Mouse (Mus musculus): ENCODE results near the gene Spef1. TPM values are rescaled to one million over a fixed set of nuclear protein-coding genes. Genes with fewer than 3 reads are reported as not detected.

The Spef1 gene
- total and polyA plus RNA-seq, 3 experiments = 0.75 to 5.6 (median 1.4) TPM

GRCm38 (mm10) chr2:131152166-131152730 is 34.8 kb downstream of the Spef1 start:
- DNase-seq (ENCODE audit: low spot score) = no peak
- TF ChIP-seq CTCF (IDR thresholded peaks at IDR 0.05; ENCODE audit: low read depth, low read length) (no peak), POLR2AphosphoS5 (IDR thresholded peaks at IDR 0.05; ENCODE audit: insufficient replicate concordance, low read depth, low read length) (no peak), TAL1 (conservative IDR thresholded peaks at IDR 0.05; ENCODE audit: low read depth, low read length) (0 out of 2 replicates have a peak, but pooled peaks have one; percentile 24), GATA2 (IDR thresholded peaks at IDR 0.05; ENCODE audit: borderline replicate concordance, low read depth, low read length) (no peak), GATA1 (IDR thresholded peaks at IDR 0.05; ENCODE audit: borderline replicate concordance, low read length) (no peak)
- H3K4me3 ChIP-seq (ENCODE audit: low read depth, low read length) = no peak overlapping the region
- no peaks in the 10 kb centered on the region for H3K9me3 ChIP-seq (replicated peaks)
- no peaks in the 10 kb centered on the region for H3K27me3 ChIP-seq (ENCODE audit: insufficient read depth, low read length)
- peak; percentile 54; the same call in 1 of the 2 replicates for ATAC-seq (ENCODE audit: extremely low read depth, insufficient number of reproducible peaks, low FRiP score, poor library complexity, severe bottlenecking)
- H3K4me1 ChIP-seq (ENCODE audit: insufficient read depth, low read depth, low read length) = peaks cover 17% of the 10 kb centered on the region
- H3K36me3 ChIP-seq (replicated peaks) = peaks cover 96% of the 10 kb centered on the region

DNA sequence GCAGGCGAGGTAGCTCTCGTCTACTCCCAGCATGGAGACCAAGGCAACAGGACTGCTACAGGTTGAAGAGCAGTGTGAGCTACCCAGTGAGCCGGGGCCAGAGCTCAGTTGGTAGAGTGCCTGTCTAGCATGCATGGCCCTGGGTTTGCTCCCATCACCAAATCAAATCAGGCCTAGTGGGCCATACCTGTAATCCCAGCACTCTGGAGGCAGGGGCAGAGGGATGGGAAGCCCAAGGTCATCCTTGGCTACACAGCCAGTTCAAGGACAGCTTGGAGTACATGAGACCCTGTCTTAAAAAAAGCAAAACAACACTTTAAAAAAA is 37.9 kb downstream of the Spef1 start:
- no peak for DNase-seq (ENCODE audit: low spot score)
- no peak overlapping the region for H3K4me3 ChIP-seq (ENCODE audit: low read depth, low read length)
- no peaks in the 10 kb centered on the region for H3K27me3 ChIP-seq (ENCODE audit: insufficient read depth, low read length)
- H3K36me3 ChIP-seq (replicated peaks) = peaks cover 98% of the 10 kb centered on the region
- ATAC-seq (ENCODE audit: extremely low read depth, insufficient number of reproducible peaks, low FRiP score, poor library complexity, severe bottlenecking) = no peak
- TF ChIP-seq GATA2 (IDR thresholded peaks at IDR 0.05; ENCODE audit: borderline replicate concordance, low read depth, low read length) (no peak), CTCF (IDR thresholded peaks at IDR 0.05; ENCODE audit: low read depth, low read length) (no peak), GATA1 (IDR thresholded peaks at IDR 0.05; ENCODE audit: borderline replicate concordance, low read length) (no peak), POLR2AphosphoS5 (IDR thresholded peaks at IDR 0.05; ENCODE audit: insufficient replicate concordance, low read depth, low read length) (no peak), TAL1 (conservative IDR thresholded peaks at IDR 0.05; ENCODE audit: low read depth, low read length) (no peak)
- H3K4me1 ChIP-seq (ENCODE audit: insufficient read depth, low read depth, low read length) = peaks cover 18% of the 10 kb centered on the region
- peaks cover 5% of the 10 kb centered on the region; the same call in 1 of the 2 replicates for H3K9me3 ChIP-seq (replicated peaks)

GRCm38 (mm10) chr2:131148353-131149253 is 38.5 kb downstream of the Spef1 start:
- Histone ChIP-seq H3K4me3 (ENCODE audit: low read depth, low read length) (no peak overlapping the region), H3K36me3 (replicated peaks) (peaks cover 96% of the 10 kb centered on the region), H3K4me1 (ENCODE audit: insufficient read depth, low read depth, low read length) (peaks cover 18% of the 10 kb centered on the region), H3K9me3 (replicated peaks) (peaks cover 5% of the 10 kb centered on the region; the same call in 1 of the 2 replicates), H3K27me3 (ENCODE audit: insufficient read depth, low read length) (no peaks in the 10 kb centered on the region)
- TF ChIP-seq CTCF (IDR thresholded peaks at IDR 0.05; ENCODE audit: low read depth, low read length) (no peak), GATA1 (IDR thresholded peaks at IDR 0.05; ENCODE audit: borderline replicate concordance, low read length) (no peak), POLR2AphosphoS5 (IDR thresholded peaks at IDR 0.05; ENCODE audit: insufficient replicate concordance, low read depth, low read length) (no peak), GATA2 (IDR thresholded peaks at IDR 0.05; ENCODE audit: borderline replicate concordance, low read depth, low read length) (no peak), TAL1 (conservative IDR thresholded peaks at IDR 0.05; ENCODE audit: low read depth, low read length) (no peak)
- DNase-seq (ENCODE audit: low spot score) (no peak), ATAC-seq (ENCODE audit: extremely low read depth, insufficient number of reproducible peaks, low FRiP score, poor library complexity, severe bottlenecking) (no peak)

GRCm38 (mm10) chr2:131147043-131147365 is 40.1 kb downstream of the Spef1 start:
- peaks cover 23% of the 10 kb centered on the region for H3K4me1 ChIP-seq (ENCODE audit: insufficient read depth, low read depth, low read length)
- peaks cover 5% of the 10 kb centered on the region; the same call in 1 of the 2 replicates for H3K9me3 ChIP-seq (replicated peaks)
- TF ChIP-seq CTCF (IDR thresholded peaks at IDR 0.05; ENCODE audit: low read depth, low read length) = no peak
- no peak for TF ChIP-seq POLR2AphosphoS5 (IDR thresholded peaks at IDR 0.05; ENCODE audit: insufficient replicate concordance, low read depth, low read length)
- no peak for TF ChIP-seq GATA2 (IDR thresholded peaks at IDR 0.05; ENCODE audit: borderline replicate concordance, low read depth, low read length)
- no peak for TF ChIP-seq TAL1 (conservative IDR thresholded peaks at IDR 0.05; ENCODE audit: low read depth, low read length)
- TF ChIP-seq GATA1 (IDR thresholded peaks at IDR 0.05; ENCODE audit: borderline replicate concordance, low read length) = no peak
- no peak for DNase-seq (ENCODE audit: low spot score)
- no peaks in the 10 kb centered on the region for H3K27me3 ChIP-seq (ENCODE audit: insufficient read depth, low read length)
- peaks cover 91% of the 10 kb centered on the region for H3K36me3 ChIP-seq (replicated peaks)
- no peak for ATAC-seq (ENCODE audit: extremely low read depth, insufficient number of reproducible peaks, low FRiP score, poor library complexity, severe bottlenecking)
- no peak overlapping the region for H3K4me3 ChIP-seq (ENCODE audit: low read depth, low read length)

DNA sequence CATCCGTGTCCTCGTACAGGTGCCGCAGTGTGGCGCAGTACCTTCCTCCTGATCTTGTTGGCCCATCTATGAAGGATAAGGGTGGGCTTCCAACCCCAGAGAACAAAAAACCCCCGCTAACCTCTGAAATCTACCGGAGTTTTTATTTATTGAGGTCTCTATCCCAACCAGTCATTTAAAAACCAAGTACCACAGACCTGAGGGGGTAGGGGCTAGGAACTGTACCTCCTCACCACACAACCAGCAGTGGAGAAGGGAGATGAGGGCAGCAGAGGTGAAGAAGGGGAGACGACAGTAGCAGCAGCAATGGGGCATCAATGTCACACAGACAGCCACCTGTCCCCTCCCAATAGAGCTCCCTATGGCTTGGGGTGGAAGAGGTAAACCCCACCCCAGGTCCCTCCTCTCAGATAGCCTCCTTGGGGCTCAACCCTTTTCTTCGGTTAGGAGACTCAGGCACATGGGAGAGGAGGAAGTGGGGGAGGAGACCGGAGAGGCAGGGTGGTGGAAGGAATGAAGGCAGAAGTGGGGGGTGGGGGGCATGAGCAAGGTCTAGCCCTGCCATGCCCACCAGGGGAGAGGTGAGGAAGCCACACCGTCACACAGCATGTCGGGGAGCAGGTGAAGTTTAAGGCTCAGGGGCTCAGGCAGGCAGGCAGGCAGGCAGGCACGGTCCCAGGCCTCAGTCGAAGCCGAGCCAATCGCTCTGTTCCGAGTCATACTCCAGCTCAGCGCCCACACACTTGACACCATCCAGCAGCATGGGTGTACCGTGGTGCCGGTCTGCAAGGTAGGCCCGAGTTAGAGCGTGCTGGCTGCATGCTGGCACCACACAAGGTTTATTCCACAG is 40.7 kb downstream of the Spef1 start:
- Histone ChIP-seq H3K27me3 (ENCODE audit: insufficient read depth, low read length) (no peaks in the 10 kb centered on the region), H3K4me3 (ENCODE audit: low read depth, low read length) (no peak overlapping the region), H3K4me1 (ENCODE audit: insufficient read depth, low read depth, low read length) (peaks cover 25% of the 10 kb centered on the region), H3K36me3 (replicated peaks) (peaks cover 90% of the 10 kb centered on the region), H3K9me3 (replicated peaks) (peaks cover 5% of the 10 kb centered on the region; the same call in 1 of the 2 replicates)
- DNase-seq (ENCODE audit: low spot score) (no peak), ATAC-seq (ENCODE audit: extremely low read depth, insufficient number of reproducible peaks, low FRiP score, poor library complexity, severe bottlenecking) (no peak)
- no peak for TF ChIP-seq TAL1 (conservative IDR thresholded peaks at IDR 0.05; ENCODE audit: low read depth, low read length)
- no peak for TF ChIP-seq CTCF (IDR thresholded peaks at IDR 0.05; ENCODE audit: low read depth, low read length)

- H3K27me3 ChIP-seq (ENCODE audit: insufficient read depth, low read length) = no peaks in the 10 kb centered on the region
- H3K9me3 ChIP-seq (replicated peaks) = peaks cover 5% of the 10 kb centered on the region; the same call in 1 of the 2 replicates
- peaks cover 86% of the 10 kb centered on the region for H3K36me3 ChIP-seq (replicated peaks)
- TF ChIP-seq GATA2 (IDR thresholded peaks at IDR 0.05; ENCODE audit: borderline replicate concordance, low read depth, low read length) (no peak), TAL1 (conservative IDR thresholded peaks at IDR 0.05; ENCODE audit: low read depth, low read length) (no peak), POLR2AphosphoS5 (IDR thresholded peaks at IDR 0.05; ENCODE audit: insufficient replicate concordance, low read depth, low read length) (no peak), GATA1 (IDR thresholded peaks at IDR 0.05; ENCODE audit: borderline replicate concordance, low read length) (no peak), CTCF (IDR thresholded peaks at IDR 0.05; ENCODE audit: low read depth, low read length) (no peak)
- DNase-seq (ENCODE audit: low spot score) = no peak
- H3K4me3 ChIP-seq (ENCODE audit: low read depth, low read length) = no peak overlapping the region
- no peak for ATAC-seq (ENCODE audit: extremely low read depth, insufficient number of reproducible peaks, low FRiP score, poor library complexity, severe bottlenecking)
- H3K4me1 ChIP-seq (ENCODE audit: insufficient read depth, low read depth, low read length) = peaks cover 33% of the 10 kb centered on the region
Measured at GRCm38 (mm10) chr2:131145536-131145935, 41.5 kb downstream of the Spef1 start.

Data from G1E (cell line).